Mouse (Mus musculus) left cerebral cortex, postnatal 25 days (tissue): Measurements from ENCODE around the gene Lrrc15. TPM values are rescaled to one million over a fixed set of nuclear protein-coding genes. Genes with fewer than 3 reads are reported as not detected.

Experiments used
- DNase-seq, 2 experiments: peaks; one replicate each; pipeline ENCODE4 v3.0.0; 2022; ENCODE audit warnings: low spot score in 2 of 2, mixed read lengths in 1 of 2
- intact Hi-C: fragments of 180-260 bp; cut with DNase I; formaldehyde crosslinking; loops from one replicate; pipeline ENCODE4 v1.15.1; 2025
- total RNA-seq, 2 experiments: library from RNA; stranded (reverse); gene quantifications; 2 replicates each; pipeline ENCODE4 v1.2.3; 2021

Lrrc15 gene
- total RNA-seq: not detected

DNA sequence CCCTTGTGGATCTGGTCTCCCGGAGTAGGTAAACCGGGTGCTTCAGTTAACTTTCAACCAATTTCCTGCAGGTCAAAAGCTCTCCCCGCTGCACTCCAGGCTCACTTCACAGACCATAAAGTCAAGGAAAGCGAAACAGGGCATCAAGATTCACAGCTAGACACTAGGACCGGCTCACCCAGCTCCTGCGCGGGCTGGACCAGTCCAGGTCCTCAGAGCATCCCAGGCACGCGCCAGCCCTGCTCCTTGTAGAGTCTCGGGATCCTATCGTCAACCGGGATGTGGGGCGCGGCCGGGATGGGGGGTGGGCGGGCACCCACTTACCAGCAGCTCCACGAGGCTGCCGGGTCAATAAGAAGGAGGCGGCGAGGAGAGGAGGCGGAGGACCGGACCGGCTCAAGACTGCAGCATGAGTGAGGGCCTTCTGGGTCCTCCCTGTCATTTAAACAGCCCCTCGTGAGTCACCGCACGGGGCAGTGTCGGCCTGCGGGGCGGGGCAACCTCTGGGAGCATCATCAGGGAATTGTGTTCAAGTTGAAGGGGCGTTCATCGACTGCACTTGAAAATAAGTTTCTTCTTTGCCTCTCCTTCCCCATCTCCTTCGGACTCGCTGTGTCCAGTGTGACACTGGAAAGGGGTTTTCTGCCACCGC is at the start of gene Lrrc15:
TSS of gene Lrrc15 (minus strand) at position 413 of the 652 bp plus-strand sequence.
- DNase-seq: no peak
- intact Hi-C loops: no loop called here

DNA sequence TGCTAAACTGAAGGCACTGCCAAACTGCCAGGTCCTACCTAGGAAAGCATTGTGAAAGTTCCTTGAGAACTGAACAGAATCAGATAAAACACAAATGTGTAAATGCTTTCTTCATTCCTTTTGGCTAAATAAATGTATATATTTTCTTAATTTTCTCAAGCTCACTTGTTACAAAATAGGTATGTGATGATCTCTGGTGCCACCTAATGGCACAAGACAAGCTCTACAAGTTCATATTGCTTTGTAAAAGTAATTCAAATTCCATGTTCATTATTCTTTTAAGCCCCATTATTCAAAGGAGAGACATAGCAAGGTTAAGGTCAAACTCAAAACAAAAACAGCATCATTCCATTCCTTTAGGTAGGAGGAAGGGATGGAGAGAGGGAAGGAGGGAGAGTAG is 31.2 kb upstream of the Lrrc15 start:
- peak in 1 of 2 experiments; percentile 48 for DNase-seq
- intact Hi-C loops: loop anchor here (5.0 kb wide), 1 partner anchor 687 kb away; no protein-coding TSS in a partner anchor

GRCm38 (mm10) chr16:30310647-30311046 is 27.6 kb upstream of the Lrrc15 start, which contains the start of gene Gp5:
Gene Gp5, minus strand, starts transcription at chr16:30310779.
- intact Hi-C loops: loop anchor here (2.0 to 5.0 kb wide), 2 partner anchors 58 to 683 kb away; no protein-coding TSS in a partner anchor
- no peak for DNase-seq

- DNase-seq: no peak
- intact Hi-C loops: loop anchor here (2.0 to 5.0 kb wide), 2 partner anchors 57 to 683 kb away; no protein-coding TSS in a partner anchor
Measured at GRCm38 (mm10) chr16:30310171-30310515, 27.1 kb upstream of the Lrrc15 start.

- peak; percentile 41 to 42 for DNase-seq
- intact Hi-C loops: loop anchor here (2.0 to 5.0 kb wide), 2 partner anchors 57 to 682 kb away; no protein-coding TSS in a partner anchor
Measured at GRCm38 (mm10) chr16:30309395-30310170, 26.5 kb upstream of the Lrrc15 start.

- intact Hi-C loops: no loop called here
- peak; percentile 66 to 74 for DNase-seq
Measured at GRCm38 (mm10) chr16:30308616-30309394, 25.7 kb upstream of the Lrrc15 start.

DNA sequence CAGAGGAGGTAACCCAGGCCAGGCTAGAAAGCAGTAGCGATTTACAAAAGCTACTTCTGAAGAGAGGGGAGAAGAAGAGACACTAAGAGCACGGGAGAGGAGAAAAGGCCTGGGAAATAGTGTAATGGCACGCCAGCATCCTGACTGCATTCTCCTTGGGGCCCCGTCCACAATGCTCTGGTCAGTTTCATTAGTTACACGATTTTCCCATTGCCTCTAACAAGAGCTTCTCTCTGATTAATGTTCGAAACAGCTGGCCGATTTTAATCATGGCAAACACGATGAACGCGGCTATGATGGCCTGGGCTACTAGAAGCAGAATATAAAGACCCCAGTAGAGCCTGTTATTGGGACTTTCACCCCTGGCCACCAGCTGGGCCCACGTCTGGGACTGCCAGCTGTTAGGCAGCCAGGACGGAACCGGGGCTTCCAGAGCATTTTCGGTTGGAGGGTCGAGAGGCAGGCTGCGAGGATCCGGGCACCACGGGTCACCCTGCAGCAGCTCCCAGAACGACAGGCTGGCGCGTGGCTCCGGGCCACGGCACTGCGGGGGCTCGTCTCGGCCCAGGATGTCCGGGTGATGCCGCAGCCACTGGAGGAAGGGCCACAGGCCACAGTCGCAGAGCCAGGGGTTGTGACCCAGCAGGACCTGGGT is 25.0 kb upstream of the Lrrc15 start:
- intact Hi-C loops: no loop called here
- DNase-seq: no peak

GRCm38 (mm10) chr16:30307306-30307705 is 24.2 kb upstream of the Lrrc15 start:
- no peak for DNase-seq
- intact Hi-C loops: no loop called here

- intact Hi-C loops: no loop called here
- no peak for DNase-seq
Measured at GRCm38 (mm10) chr16:30306102-30306501, 23.0 kb upstream of the Lrrc15 start.

- no peak for DNase-seq
- intact Hi-C loops: loop anchor here (5.0 kb wide), 1 partner anchor 577 kb away; no protein-coding TSS in a partner anchor
Measured at GRCm38 (mm10) chr16:30304236-30304635, 21.2 kb upstream of the Lrrc15 start.

GRCm38 (mm10) chr16:30303411-30303810 is 20.4 kb upstream of the Lrrc15 start:
- no peak for DNase-seq
- intact Hi-C loops: loop anchor here (5.0 kb wide), 1 partner anchor 576 kb away; no protein-coding TSS in a partner anchor

DNA sequence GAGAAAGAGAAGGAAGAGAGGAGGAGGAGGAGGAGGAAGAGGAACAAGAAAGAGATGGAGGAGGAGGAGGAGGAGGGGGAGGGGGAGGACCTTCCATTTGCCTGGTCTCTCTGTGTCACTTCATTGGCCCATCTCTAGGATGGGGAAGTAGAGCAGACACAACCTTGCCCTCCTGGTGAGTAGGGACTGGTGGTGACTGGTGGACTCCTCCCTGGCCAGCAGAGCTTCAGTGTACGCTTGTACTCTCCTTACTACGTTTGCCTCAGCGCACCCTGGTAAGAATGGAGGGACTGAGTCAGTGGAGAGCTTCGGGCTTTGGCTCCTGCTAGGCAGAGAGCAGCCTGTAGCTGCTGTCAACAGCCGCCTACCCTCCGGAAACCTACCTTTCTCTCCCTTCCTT is 19.6 kb upstream of the Lrrc15 start:
- DNase-seq: no peak
- intact Hi-C loops: loop anchor here (5.0 kb wide), 1 partner anchor 575 kb away; no protein-coding TSS in a partner anchor

GRCm38 (mm10) chr16:30299711-30300277 is 16.7 kb upstream of the Lrrc15 start:
- no peak for DNase-seq
- intact Hi-C loops: loop anchor here (5.0 kb wide), 1 partner anchor 572 kb away; no protein-coding TSS in a partner anchor

DNA sequence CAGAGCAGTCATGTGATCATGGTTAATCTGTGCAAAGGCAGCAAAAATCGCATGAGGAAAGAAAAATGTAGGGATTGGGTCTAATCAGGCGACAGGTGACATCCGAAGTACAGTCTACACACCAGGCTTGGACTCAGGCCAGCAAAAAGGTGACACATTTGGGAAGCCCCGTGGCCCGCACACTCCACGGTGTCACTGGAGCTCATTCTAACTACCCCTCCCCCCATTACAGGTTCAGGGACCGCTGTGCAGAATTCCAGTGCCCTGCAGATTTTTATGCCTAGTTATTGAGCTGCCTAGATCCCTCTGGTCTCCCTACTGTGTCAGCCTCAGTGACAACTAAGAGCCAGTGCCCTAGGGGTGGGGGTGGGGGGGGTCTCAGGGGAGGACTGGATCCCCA is 14.4 kb upstream of the Lrrc15 start:
- intact Hi-C loops: no loop called here
- DNase-seq: no peak

DNA sequence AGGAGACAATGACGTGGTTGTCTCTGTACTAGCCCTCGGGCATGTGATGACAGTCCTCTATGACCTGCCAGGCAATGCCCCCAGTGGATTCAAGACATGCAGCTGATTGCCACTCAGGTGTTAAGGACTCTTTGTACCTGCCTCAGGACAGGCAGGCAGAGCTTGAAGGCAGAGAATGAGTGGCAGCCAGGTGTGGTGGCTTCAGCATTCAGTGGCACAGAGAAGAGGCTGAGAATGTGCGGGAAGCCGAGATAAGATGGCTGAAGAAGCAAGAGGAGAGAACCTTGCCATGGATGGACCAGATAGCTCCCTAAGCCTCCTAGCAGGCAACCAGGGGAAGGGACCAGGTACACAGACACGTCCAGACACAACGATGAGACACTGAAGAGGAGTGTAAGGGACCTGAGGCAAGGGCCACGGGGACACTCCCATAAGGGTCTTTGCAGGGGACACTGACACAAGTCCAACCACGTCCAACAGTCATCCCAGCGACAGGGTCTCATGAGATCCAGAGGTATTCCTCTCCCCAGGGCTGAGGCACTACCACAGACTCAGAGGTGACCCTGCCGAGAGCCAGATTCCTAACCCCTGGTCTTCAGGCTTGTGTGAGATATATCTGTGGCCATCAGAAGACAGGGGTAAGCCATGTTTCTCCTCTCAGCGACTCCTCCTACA is 13.7 kb upstream of the Lrrc15 start:
- intact Hi-C loops: no loop called here
- DNase-seq: no peak

DNA sequence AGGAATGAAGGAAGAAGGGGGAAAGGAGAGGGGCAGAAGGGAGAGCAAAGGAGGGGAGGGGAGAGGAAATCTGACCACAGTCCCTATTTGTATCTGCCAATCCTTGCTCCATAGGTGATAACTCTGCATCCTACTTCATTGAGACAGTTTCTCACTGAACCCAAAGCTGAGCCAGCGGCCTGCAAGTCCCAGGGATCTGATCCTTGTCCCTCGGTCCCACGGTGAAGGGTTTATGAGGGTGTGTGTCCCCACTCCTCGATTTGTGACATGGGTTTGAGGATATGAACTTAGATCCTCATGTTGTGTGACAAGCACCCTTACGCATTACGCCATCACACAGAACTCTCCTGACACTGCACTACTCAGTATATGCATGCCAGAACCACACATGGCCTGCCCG is 12.1 kb upstream of the Lrrc15 start:
- DNase-seq: no peak
- intact Hi-C loops: no loop called here

- intact Hi-C loops: no loop called here
- DNase-seq: no peak
Measured at GRCm38 (mm10) chr16:30290436-30290835, 7.4 kb upstream of the Lrrc15 start.

- intact Hi-C loops: no loop called here
- DNase-seq: no peak
Measured at GRCm38 (mm10) chr16:30285701-30286100, 2.6 kb upstream of the Lrrc15 start.
